Mouse (Mus musculus): Measurements from ENCODE around the gene Dvl1.

DNA sequence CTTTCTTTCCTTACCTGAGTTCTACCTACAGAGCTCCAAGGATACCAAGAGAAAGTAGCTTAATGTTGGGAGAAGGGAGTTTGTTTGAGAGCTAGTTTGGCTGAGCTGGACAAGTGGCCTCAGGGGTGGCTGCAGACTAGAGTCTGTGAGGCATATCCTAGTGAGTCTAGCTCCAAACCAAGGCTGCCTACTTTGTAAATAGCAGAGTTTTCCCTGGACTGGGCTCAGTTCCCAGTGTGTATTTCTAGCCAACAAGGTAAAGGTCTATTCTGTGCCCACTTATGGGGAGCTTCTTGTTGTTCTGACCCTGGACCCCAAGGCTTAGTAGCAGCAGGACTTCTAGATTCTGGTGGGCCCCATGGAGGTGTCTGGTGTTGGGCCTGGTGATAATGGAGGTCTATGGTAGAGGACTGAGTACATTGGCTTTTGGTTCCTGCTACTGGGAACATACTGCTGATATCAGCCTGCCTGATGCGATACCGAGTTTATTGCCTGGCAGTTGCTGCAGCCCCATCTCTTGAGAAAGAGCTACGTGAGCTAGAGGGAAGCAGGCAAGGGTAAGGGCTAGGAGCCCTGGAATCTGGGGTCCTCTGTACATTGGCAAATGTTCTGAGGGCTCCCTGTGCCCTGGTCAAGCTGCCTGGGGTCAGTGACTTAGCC lies 2.7 kb downstream of the Dvl1 start:
- TF ChIP-seq EP300 (IDR thresholded peaks at IDR 0.05; ENCODE audit: low read depth), result no peak
- no peak for TF ChIP-seq CTCF (IDR thresholded peaks at IDR 0.05; ENCODE audit: low read depth)
